Mouse (Mus musculus): ENCODE results near the gene Qtrt2. TPM values are rescaled to one million over a fixed set of nuclear protein-coding genes. Genes with fewer than 3 reads are reported as not detected.
A peak's percentile ranks its signal among the peaks of the same experiment; 100 is the strongest.

Gene Qtrt2
- total RNA-seq, 2 experiments from 2014 or later, result 32.9 to 35.3 TPM

DNA sequence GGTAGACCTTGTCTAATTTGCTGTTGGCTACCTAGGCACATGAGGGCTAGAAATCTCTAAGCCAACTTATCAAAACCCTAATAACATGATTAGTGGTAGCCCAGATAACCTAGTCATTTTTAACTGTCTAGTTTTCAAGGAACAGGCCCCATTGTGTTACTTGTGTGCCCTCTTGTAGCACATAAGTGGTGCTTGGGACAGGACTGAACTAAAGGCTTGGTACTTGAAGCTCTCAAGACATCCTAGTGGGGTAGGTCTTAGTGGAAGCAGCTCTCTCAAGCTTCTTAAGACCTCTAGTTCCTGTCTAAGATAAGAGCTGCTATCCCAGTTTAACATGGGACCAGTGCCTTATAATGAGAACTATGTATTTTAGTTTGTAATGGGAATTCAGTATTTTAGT is 4.0 kb upstream of the Qtrt2 start:
- intact Hi-C loops (cut with DNase I), result no loop called here
- no peak for DNase-seq

DNA sequence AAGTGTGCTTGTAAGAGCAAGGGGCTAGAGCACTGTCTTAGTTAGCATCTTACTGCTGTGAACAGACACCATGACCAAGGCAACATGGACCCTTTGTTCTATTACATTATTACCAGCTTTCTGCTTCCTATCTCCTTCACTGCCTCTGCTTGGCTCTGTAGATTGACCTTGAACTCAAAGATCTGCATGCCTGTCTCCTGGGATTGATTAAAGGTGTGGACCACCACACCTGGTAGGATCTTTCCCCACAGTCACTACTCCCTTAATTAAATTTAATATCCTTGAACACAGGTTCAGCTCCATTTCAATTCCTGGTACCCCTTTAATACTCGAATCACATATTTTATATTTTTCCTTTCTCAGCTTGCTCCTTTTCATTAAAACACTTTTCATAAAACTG is 763 bp downstream of the Qtrt2 start:
- intact Hi-C loops (cut with DNase I), result no loop called here
- no peak for DNase-seq

DNA sequence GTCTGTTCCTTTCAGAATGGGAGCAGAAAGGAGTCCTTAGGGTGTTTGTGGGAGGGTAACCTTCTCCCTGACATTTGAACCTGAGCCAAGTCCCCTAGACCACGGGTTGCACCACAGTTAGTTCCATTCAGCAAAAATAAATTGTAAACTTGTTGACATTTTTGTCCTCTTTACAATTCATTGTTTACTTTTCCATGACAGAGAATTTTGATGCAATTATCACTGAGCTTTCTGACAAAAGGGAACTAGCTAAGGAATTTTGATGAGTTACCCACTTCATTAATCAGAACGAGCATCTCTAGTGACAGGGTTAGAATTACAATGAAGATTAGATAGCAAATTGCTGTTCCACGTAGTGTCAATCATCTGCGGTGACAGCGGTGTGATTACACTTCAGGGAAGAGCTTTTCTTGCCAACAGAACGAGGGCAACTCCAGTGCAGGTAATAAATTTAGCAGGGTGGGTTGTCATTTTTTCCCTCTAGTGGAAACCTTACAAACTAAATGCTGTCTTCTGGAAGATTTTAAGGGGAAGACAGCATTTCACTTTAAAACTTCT is 1.5 kb downstream of the Qtrt2 start:
- DNase-seq, result no peak
- intact Hi-C loops (cut with DNase I), result no loop called here

- intact Hi-C loops (cut with DNase I), result no loop called here
- DNase-seq, result no peak
Observed at GRCm38 (mm10) chr16:43922630-43923029, 4.0 kb downstream of the Qtrt2 start.

GRCm38 (mm10) chr16:43922024-43922423 is 4.6 kb downstream of the Qtrt2 start:
- DNase-seq, result no peak
- intact Hi-C loops (cut with DNase I), result no loop called here

- intact Hi-C loops (cut with DNase I), result no loop called here
Observed at GRCm38 (mm10) chr16:43918867-43919266, 7.7 kb downstream of the Qtrt2 start.

DNA sequence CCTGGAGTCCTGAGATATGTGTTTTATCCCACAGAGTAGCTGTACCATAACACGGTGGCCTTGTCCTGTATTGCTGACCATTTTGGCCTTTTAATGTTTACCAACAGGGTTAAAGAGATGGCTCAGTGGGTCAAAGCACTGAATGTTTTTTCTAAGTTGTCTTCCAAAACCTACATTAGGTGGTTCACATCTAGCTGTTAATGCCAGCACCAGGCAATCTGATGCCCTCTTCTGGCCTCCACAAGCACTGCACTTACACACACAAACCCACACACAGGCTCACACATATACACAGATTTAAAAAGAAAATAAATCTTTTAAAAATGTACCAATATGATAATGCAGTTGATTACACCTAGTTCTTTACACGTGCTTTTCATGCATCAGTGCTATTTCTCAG is 17.7 kb downstream of the Qtrt2 start:
- DNase-seq, result no peak
- intact Hi-C loops (cut with DNase I), result no loop called here

More at GRCm38 (mm10) chr16:43918867-43919266, 7.7 kb downstream of the Qtrt2 start:
- DNase-seq, result no peak

DNA sequence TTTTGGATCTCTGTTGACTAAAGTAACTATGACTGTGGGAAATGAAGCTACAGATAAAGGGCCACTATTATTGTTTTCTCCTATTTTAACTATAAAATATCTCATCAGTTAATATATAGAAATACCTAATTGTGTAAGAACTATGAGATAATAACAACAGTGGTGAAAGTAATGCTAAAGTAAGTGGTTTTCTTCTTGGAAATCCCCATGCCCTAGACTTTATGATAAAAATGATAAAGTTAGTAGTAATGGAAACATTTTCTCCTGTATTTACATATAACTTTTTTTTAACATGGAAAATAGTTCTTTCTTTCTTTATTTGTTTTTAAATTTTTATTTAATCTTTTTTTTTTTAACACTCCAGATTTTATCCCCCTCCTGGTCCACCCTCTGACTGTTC is 26.0 kb downstream of the Qtrt2 start:
- intact Hi-C loops (cut with DNase I), result no loop called here
- DNase-seq, result no peak

DNA sequence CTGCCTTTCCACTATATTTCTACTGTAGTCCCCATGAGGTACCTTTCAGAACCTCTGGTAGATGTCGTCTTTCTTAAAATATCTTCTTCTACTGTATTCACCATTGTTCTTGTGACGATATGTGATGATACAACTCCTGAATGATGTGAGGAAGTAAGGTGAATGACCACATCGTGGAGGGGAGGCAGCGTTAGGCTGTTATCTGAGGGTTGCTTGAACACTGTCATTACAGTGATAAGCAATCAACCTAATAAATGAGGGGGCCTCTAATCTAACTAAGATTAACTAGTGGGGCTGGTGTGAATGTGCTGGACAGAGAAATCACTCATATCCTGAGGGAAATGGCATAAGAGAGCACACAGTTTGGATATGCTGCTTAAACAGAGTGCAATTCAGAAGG is 26.5 kb downstream of the Qtrt2 start:
- intact Hi-C loops (cut with DNase I), result no loop called here
- no peak for DNase-seq

DNA sequence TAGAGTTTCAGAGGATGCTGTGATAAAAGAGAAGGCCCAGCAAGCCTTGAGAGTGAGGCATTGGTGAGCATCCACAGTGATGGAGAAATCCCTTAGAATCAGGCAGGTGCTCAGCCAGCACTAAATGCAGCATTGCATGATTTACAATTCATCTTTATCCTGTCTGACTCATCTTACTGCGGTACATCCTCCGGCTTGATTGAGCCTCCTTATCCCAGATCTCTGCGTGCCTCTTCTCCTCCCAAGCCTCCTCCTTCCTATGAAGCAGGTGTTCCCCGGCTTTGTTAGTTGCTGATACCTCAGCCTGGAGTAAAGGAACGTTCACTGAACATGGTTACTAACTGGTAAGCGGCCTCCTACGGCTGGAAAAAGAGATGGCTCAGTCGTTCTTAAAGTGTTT is 32.1 kb downstream of the Qtrt2 start:
- DNase-seq, result no peak
- intact Hi-C loops (cut with DNase I), result no loop called here

DNA sequence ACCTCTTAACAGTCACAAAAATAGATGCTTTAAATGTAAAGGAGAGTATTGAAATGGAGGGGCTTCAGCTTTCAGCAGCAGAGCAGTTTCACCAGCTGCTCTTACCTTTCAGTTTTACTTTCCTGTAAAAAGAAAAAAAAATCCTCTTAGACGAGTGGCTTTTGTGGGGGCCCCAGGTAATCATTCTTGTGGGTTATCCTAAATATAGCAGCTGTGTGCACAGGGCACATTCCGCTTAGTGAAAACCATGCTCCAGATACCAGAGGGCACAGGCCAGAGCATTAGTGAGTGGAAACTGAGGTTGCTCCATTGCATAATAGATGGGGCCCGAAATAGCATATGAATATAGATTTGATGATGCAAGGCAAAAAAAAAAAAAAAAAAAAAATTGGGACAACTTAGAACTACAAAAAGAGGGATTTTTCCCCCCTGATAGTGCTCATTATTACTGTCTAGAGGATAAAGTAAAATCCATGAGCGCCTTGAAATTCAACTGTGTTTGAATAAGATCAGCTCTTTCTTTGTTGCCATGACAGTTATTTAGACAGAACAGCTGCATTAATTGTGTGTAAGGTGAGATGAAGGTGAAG is 35.8 kb downstream of the Qtrt2 start:
- intact Hi-C loops (cut with DNase I), result no loop called here
- no peak for DNase-seq

DNA sequence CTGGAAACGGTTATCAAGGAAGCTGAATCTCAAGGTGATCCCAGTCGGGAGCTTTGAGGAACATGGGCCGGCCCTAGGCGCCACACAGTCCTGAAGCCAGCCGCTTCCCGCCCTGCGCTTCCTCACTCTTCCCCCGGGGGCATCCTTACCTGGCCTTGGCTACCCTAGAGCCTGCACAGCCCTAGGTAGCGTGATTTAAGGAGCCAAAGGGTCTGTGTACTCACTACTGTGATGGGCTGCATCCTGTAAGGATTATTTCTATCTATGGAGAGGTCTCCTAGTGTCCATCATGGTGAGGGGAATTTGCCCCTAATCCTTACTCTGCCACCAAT is 36.6 kb downstream of the Qtrt2 start:
- DNase-seq, result peak; percentile 79
- intact Hi-C loops (cut with DNase I), result no loop called here

DNA sequence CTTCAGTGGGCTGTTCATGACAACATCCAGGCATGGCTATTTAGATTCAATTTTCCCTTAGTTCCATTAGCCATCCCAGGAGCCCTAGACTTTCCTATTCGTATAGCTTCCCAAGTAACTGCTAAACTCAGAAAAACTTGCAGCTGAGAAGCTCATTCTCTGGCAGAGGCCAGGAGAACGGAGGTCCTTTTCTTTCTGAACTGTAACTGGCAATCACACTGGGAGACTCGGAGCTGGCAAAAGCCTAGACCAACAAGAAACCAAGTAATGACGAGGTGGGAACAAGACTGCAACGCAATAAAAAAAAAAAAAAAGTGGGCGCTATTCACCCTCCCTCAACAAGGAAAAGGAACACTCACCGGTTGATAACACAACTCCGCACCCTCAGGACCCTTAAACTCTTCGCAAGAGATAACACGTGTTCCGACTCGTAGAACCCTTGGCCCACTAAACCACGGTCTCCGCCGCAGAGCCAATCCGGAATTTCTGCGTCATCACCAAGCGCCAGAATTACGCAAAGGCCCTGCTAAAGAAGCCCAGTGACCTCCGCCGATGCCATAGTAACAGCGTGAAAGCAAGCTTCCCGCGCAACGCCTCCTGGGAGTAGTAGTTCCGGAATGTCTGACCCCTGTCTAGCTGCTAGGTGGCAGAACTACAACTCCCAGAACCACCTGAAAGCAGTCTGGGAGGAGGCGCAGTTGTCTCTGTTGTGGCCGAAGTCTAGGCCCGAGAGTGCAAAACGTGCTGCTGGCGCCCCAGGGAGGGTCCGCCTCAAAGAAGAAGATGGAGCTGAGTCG is 37.2 kb downstream of the Qtrt2 start, which contains the start of gene Ccdc191:
Gene Ccdc191 (plus strand): TSS at position 593 of the 797 bp plus-strand sequence.
- intact Hi-C loops (cut with DNase I), result loop anchor here (5.0 kb wide), 1 partner anchor 173 kb away; the partner anchor contains the start of gene Gramd1c
- peak; percentile 99 for DNase-seq

- intact Hi-C loops (cut with DNase I), result no loop called here
- DNase-seq, result no peak
Observed at GRCm38 (mm10) chr16:43882329-43882728, 44.3 kb downstream of the Qtrt2 start.

DNA sequence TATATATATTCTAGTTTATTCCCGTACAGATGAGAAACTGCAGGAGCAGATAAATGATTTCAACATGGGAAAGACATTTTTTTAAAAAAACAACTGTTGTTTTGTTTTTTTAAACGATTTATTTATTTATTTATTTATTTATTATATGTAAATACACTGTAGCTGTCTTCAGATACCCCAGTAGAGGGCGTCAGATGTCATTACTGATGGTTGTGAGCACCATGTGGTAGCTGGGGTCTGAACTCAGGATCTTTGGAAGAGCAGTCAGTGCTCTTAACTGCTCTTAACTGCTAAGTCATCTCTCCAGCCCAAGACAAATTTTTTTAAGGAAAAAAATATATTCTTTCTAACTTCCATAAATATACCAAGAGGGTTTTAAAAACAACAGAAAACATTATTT is 45.0 kb downstream of the Qtrt2 start:
- no peak for DNase-seq
- intact Hi-C loops (cut with DNase I), result no loop called here

- no peak for DNase-seq
- intact Hi-C loops (cut with DNase I), result no loop called here
Observed at GRCm38 (mm10) chr16:43879769-43880168, 46.8 kb downstream of the Qtrt2 start.

DNA sequence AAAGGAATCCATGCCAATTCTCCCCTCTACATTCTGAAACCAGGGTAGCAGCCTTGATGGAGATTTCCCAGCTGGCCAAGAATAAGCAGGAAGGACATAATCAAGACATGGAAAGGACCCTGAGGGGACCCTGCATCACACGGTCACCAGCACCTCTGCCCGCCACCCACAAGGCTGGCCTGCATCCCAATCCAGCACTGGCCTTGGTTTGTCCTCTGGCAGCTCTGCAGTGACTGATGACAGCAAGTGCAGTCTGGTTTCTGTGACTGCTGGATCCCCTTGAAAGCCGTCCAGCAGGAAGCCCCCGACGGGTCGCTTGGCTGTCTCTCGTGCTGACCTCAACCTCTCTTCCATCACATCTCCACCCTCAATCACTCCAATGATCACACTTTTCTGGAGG is 55.2 kb downstream of the Qtrt2 start:
- intact Hi-C loops (cut with DNase I), result no loop called here
- no peak for DNase-seq

DNA sequence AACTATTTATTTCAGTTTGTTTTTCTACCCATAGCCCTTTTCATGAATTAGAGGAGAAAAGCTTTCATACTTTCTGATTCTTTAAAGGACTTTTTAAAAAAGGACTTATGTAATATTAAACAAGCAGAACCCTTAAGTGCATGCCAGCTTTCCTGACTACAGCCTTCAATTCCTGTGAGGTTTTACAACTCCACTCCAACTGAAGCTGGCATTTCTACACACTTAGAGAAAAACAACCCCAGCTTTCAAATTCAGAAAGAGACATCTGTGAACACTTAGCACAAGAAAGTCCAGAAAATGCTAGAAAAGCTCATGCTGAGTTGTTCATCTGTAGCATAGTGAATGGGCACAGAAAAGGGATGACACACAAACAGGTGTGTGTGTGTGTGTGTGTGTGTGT is 56.8 kb downstream of the Qtrt2 start:
- DNase-seq, result no peak
- intact Hi-C loops (cut with DNase I), result no loop called here

GRCm38 (mm10) chr16:43860624-43861023 is 66.0 kb downstream of the Qtrt2 start:
- intact Hi-C loops (cut with DNase I), result no loop called here
- no peak for DNase-seq

DNA sequence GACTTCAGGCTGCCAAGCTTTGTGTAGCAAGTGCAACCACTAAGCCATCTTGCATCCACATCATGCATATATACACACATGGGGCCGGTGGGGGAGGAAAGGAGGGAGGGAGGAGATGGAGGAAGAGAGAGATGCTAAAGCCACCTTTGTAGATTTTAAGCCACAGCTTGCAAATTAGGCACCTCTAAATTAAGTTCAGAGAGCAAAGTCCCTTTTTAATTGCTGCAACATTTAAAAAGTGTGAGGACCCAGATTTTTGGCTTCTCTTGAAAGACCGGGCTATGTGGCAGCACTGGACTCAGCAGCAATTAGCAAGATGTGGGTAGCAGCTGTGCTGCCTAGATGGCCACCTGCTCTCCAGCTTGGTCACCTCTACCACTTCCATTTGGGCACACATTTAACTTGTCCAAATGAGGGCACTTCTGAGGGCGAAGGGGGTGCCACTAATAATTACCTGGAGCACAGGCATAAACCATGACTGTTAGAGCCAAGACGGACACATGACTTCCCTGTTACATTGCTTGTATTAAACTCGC is 67.6 kb downstream of the Qtrt2 start:
- no peak for DNase-seq
- intact Hi-C loops (cut with DNase I), result no loop called here

DNA sequence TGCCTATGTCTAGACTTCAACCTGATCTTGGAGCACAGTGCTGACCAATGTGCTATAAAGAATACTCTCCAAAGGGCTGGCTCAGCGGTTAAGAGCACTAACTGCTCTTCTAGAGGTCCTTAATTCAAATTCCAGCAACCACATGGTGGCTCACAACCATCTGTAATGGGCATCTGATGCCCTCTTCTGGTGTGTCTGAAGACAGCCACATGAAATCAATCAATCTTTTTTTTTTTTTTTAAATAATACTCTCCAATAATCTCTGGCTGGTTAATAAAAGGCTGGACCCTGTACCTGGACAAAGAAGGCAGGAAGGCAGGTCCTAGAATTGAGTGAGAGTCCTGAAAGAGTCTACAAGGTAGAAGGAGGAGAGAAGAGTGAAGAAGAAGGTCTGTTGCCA is 76.8 kb downstream of the Qtrt2 start:
- DNase-seq, result no peak
- intact Hi-C loops (cut with DNase I), result no loop called here

GRCm38 (mm10) chr16:43841236-43841635 is 85.4 kb downstream of the Qtrt2 start:
- intact Hi-C loops (cut with DNase I), result no loop called here
- no peak for DNase-seq

Measured in left cerebral cortex, postnatal 4 days (tissue).